Mouse (Mus musculus): ENCODE data around the gene Camta2. TPM values are rescaled to one million over a fixed set of nuclear protein-coding genes. Genes with fewer than 3 reads are reported as not detected.

Gene Camta2
- polyA plus RNA-seq, 1 experiment = 35.7 TPM

DNA sequence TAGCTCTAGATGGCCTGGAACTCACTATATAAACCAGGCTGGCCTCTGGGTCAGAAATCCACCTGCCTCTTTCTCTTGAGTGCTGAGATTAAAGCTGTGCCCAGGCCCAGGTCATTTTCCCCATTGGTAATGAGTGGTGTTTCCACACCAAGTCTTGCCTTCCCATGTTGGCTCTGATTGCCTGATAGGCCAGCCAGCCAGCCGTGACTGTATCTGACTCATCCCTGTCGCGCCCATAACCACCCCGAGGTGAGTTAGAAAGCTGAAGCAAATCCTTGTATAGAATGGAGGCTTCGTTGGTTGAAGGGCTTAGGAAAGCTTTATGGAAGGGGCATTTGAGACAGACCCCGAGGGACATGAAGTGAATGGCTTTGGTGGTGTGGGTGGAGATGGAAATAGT, 27.9 kb upstream of the Camta2 start:
- DNase-seq = no peak
- Histone ChIP-seq H3K4me1 (ENCODE audit: control insufficient read depth, insufficient read depth, low read length) (no peaks in the 10 kb centered on the region), H3K4me3 (replicated peaks; ENCODE audit: extremely low read depth, low read depth, low read length) (no peak overlapping the region)
- TF ChIP-seq POLR2A (IDR thresholded peaks at IDR 0.05; ENCODE audit: borderline replicate concordance, extremely low read depth, low read depth, low read length) (no peak), CTCF (IDR thresholded peaks at IDR 0.05; ENCODE audit: insufficient read depth, low read length) (no peak)
- 86% methylated on average over 6 of the region's 6 CpGs for WGBS

DNA sequence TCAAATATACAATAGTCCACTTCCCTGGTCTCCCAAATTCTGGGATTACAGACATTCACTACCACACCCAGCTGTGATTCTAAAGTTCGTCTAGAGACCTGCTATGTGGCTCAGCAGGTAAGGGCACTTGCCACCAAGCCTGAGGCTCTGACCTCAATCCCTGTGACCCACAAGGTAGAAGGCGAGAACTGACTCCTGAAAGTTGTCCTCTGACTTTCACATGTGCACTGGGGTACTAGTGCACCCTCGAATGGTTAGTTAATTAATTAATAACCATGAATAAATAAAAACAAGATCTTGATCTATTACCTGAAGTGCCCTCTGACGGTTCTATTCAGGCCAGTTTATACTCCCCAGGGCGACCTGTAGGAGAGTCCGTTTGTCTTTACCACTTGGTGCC, 25.3 kb upstream of the Camta2 start:
- Histone ChIP-seq H3K4me1 (ENCODE audit: control insufficient read depth, insufficient read depth, low read length) (no peaks in the 10 kb centered on the region), H3K4me3 (replicated peaks; ENCODE audit: extremely low read depth, low read depth, low read length) (no peak overlapping the region)
- no peak for DNase-seq
- WGBS = 84% methylated on average over 6 of the region's 6 CpGs
- TF ChIP-seq POLR2A (IDR thresholded peaks at IDR 0.05; ENCODE audit: borderline replicate concordance, extremely low read depth, low read depth, low read length) = no peak
- no peak for TF ChIP-seq CTCF (IDR thresholded peaks at IDR 0.05; ENCODE audit: insufficient read depth, low read length)

DNA sequence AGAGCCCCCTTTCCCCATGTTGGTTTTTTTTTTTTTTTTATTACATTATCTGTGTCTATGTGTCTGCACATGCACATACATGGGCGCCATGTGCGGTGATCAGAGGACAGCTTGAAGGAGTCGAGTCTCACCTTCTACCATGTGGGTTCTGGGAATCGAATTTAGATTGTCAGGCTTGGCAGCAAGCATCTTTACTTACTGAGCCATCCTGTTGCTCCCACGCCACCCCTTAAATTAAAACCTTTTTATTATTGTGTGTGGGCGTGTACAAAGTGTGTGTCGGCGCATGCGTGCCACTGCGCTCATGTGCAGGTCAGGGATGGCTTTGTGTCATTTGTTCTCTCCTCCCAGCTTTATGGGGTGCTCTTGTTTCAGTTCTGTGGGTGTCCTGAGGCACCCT, 23.1 kb upstream of the Camta2 start:
- TF ChIP-seq CTCF (IDR thresholded peaks at IDR 0.05; ENCODE audit: insufficient read depth, low read length) (no peak), POLR2A (IDR thresholded peaks at IDR 0.05; ENCODE audit: borderline replicate concordance, extremely low read depth, low read depth, low read length) (no peak)
- Histone ChIP-seq H3K4me3 (replicated peaks; ENCODE audit: extremely low read depth, low read depth, low read length) (no peak overlapping the region), H3K4me1 (ENCODE audit: control insufficient read depth, insufficient read depth, low read length) (no peaks in the 10 kb centered on the region)
- 91% methylated on average over 10 of the region's 10 CpGs for WGBS
- no peak for DNase-seq

DNA sequence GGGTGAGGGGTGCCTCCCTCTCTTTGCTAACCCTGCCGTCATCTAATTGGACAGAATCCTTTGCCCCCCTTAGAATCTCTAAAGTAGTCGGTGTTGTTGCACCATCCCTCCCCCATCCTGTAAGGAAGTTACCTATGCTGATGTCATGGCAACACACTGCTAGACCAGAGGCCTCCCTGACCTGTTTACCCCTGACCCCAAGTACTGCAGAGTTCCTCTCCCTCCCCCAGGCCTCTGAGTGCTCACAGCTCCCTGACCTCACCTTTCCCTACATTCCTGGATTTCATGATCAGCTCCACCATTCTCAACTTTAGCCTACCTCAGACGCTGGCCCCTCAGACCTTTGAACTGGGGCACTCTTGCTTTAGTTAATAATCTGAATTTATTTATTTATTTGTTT, 18.2 kb upstream of the Camta2 start:
- TF ChIP-seq POLR2A (IDR thresholded peaks at IDR 0.05; ENCODE audit: borderline replicate concordance, extremely low read depth, low read depth, low read length) (no peak), CTCF (IDR thresholded peaks at IDR 0.05; ENCODE audit: insufficient read depth, low read length) (no peak)
- H3K4me3 ChIP-seq (replicated peaks; ENCODE audit: extremely low read depth, low read depth, low read length) = no peak overlapping the region
- peaks cover 7% of the 10 kb centered on the region for H3K4me1 ChIP-seq (ENCODE audit: control insufficient read depth, insufficient read depth, low read length)
- DNase-seq = no peak
- 65% methylated on average over 3 of the region's 3 CpGs for WGBS

GRCm38 (mm10) chr11:70702781-70703180, 14.9 kb upstream of the Camta2 start:
- no peak for TF ChIP-seq CTCF (IDR thresholded peaks at IDR 0.05; ENCODE audit: insufficient read depth, low read length)
- TF ChIP-seq POLR2A (IDR thresholded peaks at IDR 0.05; ENCODE audit: borderline replicate concordance, extremely low read depth, low read depth, low read length) = no peak
- Histone ChIP-seq H3K4me3 (replicated peaks; ENCODE audit: extremely low read depth, low read depth, low read length) (no peak overlapping the region), H3K4me1 (ENCODE audit: control insufficient read depth, insufficient read depth, low read length) (peaks cover 7% of the 10 kb centered on the region)
- 33% methylated on average over 6 of the region's 6 CpGs for WGBS
- no peak for DNase-seq

DNA sequence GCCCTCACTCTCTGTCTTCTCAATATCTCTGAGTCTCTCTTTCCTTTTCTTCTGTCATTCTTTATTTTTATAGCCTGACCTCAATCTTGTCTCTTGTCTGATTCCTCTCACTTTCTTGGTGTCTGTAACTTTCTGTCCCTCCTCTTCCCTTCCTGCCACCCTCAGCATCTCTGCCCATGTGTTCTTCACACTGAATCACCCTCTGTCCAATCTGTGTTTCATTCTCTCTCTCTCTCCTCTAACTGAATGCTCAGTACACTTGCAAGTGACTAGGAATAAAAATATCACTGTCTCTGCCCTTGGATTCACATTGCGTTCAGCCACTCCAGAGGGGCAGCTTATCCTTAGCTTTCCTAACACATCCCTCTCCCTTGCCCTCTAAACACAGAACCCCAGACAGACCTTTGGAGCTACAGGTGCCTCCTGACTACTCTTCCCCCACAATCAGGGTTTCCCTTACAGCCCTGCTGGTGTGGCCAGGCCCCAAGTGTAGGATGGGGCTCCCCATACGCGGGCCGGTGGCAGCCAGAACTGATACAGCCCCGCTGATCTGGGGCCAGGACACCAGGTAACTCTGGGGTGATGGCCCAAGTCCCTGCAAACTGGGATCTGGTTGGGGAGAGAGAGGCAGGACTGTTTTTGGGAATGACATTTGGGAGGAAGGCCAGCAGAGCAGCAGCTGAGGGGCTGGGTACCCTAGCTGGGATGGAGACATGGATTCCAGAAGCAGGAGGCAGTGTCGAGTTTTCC, 14.3 kb upstream of the Camta2 start:
- TF ChIP-seq CTCF (IDR thresholded peaks at IDR 0.05; ENCODE audit: insufficient read depth, low read length) (no peak), POLR2A (IDR thresholded peaks at IDR 0.05; ENCODE audit: borderline replicate concordance, extremely low read depth, low read depth, low read length) (no peak)
- 67% methylated on average over 6 of the region's 6 CpGs for WGBS
- Histone ChIP-seq H3K4me1 (ENCODE audit: control insufficient read depth, insufficient read depth, low read length) (peaks cover 7% of the 10 kb centered on the region), H3K4me3 (replicated peaks; ENCODE audit: extremely low read depth, low read depth, low read length) (no peak overlapping the region)
- no peak for DNase-seq

- peak overlapping the region; percentile 98 for H3K4me3 ChIP-seq (replicated peaks; ENCODE audit: extremely low read depth, low read depth, low read length)
- no peak for DNase-seq
- WGBS = 13% methylated on average over 10 of the region's 10 CpGs
- H3K4me1 ChIP-seq (ENCODE audit: control insufficient read depth, insufficient read depth, low read length) = peaks cover 7% of the 10 kb centered on the region
- no peak for TF ChIP-seq CTCF (IDR thresholded peaks at IDR 0.05; ENCODE audit: insufficient read depth, low read length)
- TF ChIP-seq POLR2A (IDR thresholded peaks at IDR 0.05; ENCODE audit: borderline replicate concordance, extremely low read depth, low read depth, low read length) = no peak
Observed at GRCm38 (mm10) chr11:70701221-70701955, 13.5 kb upstream of the Camta2 start.

DNA sequence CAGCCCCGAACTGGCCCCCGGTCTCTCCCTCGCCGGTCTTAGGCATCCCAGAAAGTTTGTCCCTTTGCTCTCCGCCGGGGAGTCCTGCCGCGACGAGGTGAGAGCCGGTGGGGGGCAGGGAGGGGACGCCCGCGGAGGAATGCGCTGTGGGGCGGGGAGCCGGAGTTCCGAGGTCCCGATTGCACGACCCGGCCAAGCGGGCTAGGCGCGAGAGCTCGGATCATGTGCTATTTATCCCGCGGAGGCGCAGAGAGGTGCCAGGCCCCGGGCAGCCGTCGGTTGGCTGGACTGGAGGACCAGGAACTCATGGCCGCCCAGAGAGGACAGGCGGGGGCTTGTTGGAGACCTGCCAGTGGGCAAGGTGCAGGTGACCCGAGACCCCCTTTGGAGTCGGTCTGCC, 12.7 kb upstream of the Camta2 start:
- 1% methylated on average over 34 of the region's 34 CpGs for WGBS
- TF ChIP-seq POLR2A (IDR thresholded peaks at IDR 0.05; ENCODE audit: borderline replicate concordance, extremely low read depth, low read depth, low read length) = no peak; the same call in 1 of the 2 replicates
- TF ChIP-seq CTCF (IDR thresholded peaks at IDR 0.05; ENCODE audit: insufficient read depth, low read length) = no peak
- peak overlapping the region; percentile 98 for H3K4me3 ChIP-seq (replicated peaks; ENCODE audit: extremely low read depth, low read depth, low read length)
- DNase-seq = peak; percentile 78
- peaks cover 7% of the 10 kb centered on the region for H3K4me1 ChIP-seq (ENCODE audit: control insufficient read depth, insufficient read depth, low read length)

DNA sequence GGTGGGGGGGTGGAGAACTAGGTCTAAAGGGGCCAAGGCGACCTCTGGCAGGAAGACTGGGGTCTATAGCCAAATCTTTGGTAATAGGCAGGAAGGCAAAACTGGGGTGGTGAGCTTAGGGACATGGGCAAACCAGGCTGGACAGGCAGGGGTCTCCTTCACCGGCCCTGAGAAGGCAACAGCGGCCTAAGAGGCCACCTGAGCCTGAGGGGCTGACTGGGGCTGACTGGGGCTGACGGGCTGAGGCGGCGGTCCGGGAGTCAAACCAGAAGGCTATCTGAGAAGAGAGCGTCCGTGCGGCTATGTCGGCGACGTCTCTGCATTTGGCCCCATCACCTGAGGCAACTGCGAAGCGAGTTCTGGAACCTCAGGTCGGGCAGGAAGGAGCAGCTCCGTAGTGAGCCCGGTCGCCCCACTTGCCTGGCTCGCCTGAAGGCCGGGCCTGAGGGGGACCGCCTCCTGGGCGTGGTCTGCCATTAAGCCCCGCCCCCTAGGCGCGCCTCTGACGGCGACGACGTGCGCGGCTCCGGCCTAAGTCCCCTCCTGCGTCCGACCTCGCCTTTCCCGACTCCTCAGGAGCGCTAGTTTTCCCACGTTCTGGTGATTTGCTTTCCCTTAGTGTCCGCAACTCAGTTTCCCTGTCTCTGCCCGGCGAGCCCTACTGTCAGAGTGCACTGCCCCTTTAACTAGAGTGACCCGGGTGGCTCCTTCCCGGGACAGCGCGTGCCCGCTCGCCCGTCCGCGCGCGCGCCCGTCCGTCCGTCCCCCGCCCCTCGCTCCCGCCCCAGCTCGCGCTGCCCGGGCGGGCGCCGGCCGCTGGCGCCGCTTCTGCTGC, 12.0 kb upstream of the Camta2 start, which contains the start of the genes Inca1 and Kif1c:
Gene Inca1 (minus strand): TSS at position 434 of the 835 bp plus-strand sequence.
Gene Kif1c (plus strand): TSS at position 827 of the 835 bp plus-strand sequence.
- WGBS = 1% methylated on average over 64 of the region's 69 CpGs
- Histone ChIP-seq H3K4me3 (replicated peaks; ENCODE audit: extremely low read depth, low read depth, low read length) (peak within 1 kb of the TSS; percentile 98), H3K4me1 (ENCODE audit: control insufficient read depth, insufficient read depth, low read length) (peaks cover 7% of the 10 kb centered on the region)
- DNase-seq = peak; percentile 99
- TF ChIP-seq POLR2A (IDR thresholded peaks at IDR 0.05; ENCODE audit: borderline replicate concordance, extremely low read depth, low read depth, low read length) (peak; percentile 97; the same call in 1 of the 2 replicates), CTCF (IDR thresholded peaks at IDR 0.05; ENCODE audit: insufficient read depth, low read length) (no peak)

Data from lung, adult 2 months (tissue).